Mouse (Mus musculus) liver, embryonic 14.5 days (tissue): Measurements from ENCODE around the gene Esm1.

Experiments used
- CTCF ChIP-seq: IDR thresholded peaks from 2 replicates; pipeline ENCODE4 v1.5.1; 2016; ENCODE audit warnings: antibody characterized with exemption, low read depth, control low read depth
- EP300 ChIP-seq: IDR thresholded peaks from 2 replicates; pipeline ENCODE4 v1.6.1; 2016; ENCODE audit warnings: antibody characterized with exemption, low read depth

GRCm38 (mm10) chr13:113225811-113226210, 16.4 kb downstream of the Esm1 start, which contains the start of gene Gzmk:
- no peak for TF ChIP-seq CTCF
- TF ChIP-seq EP300 = no peak
